Mouse (Mus musculus) forebrain, embryonic 12.5 days (tissue): Measurements from ENCODE around the gene Gm28374. TPM values are rescaled to one million over a fixed set of nuclear protein-coding genes. Genes with fewer than 3 reads are reported as not detected.

Experiments used
- ATAC-seq: fragments of 200-750 bp; cut with Nextera tagmentation; 2 replicates; pipeline ENCODE4 v1.8.0; 2017; ENCODE audit warnings: moderate TSS enrichment; ENCODE audit not compliant: low FRiP score
- H3K27ac ChIP-seq: fragments of 300-500 bp; sonication (generic); 2 replicates; pipeline ENCODE4 v1.5.1; 2016; ENCODE audit warnings: mild to moderate bottlenecking
- H3K27me3 ChIP-seq: fragments of 300-500 bp; sonication (generic); 2 replicates; pipeline ENCODE4 v1.6.1; 2016; ENCODE audit warnings: mild to moderate bottlenecking
- H3K36me3 ChIP-seq: fragments of 300-500 bp; sonication (generic); replicated peaks from 2 replicates; pipeline ENCODE4 v1.6.1; 2016; ENCODE audit warnings: mild to moderate bottlenecking
- H3K4me1 ChIP-seq: fragments of 300-500 bp; sonication (generic); 2 replicates; pipeline ENCODE4 v1.6.1; 2016
- H3K4me2 ChIP-seq: fragments of 300-500 bp; sonication (generic); 2 replicates; pipeline ENCODE4 v1.6.1; 2016; ENCODE audit warnings: mild to moderate bottlenecking, moderate library complexity
- H3K4me3 ChIP-seq: fragments of 300-500 bp; sonication (generic); replicated peaks from 2 replicates; pipeline ENCODE4 v1.5.1; 2016; ENCODE audit warnings: mild to moderate bottlenecking
- H3K9ac ChIP-seq: fragments of 300-500 bp; sonication (generic); 2 replicates; pipeline ENCODE4 v1.6.1; 2016; ENCODE audit warnings: mild to moderate bottlenecking
- H3K9me3 ChIP-seq: fragments of 300-500 bp; sonication (generic); 2 replicates; pipeline ENCODE4 v1.6.1; 2016
- WGBS: fragments of 180-500 bp; shearing (Covaris S2); methylation state at CpG from one replicate; pipeline ENCODE4 v1.1.7; 2016; 5-methylcytosine and 5-hydroxymethylcytosine counted together
- polyA plus RNA-seq: library from polyadenylated mRNA; unstranded; fragments of >200 nt; fragmentation: Nextera tagmentation; extraction: Ambion mirVana; gene quantifications from 2 replicates; pipeline ENCODE4 v1.2.1, GENCODE M21; 2016

The Gm28374 gene
- polyA plus RNA-seq, 1 experiment from 2014 or later = 2.0 TPM

- peak within 1 kb of the TSS; percentile 82 for H3K4me2 ChIP-seq
- H3K27ac ChIP-seq = peak within 1 kb of the TSS; percentile 86
- H3K27me3 ChIP-seq = no peaks in the 10 kb centered on the region
- no peaks in the 10 kb centered on the region for H3K9me3 ChIP-seq
- H3K4me1 ChIP-seq = peaks cover 15% of the 10 kb centered on the region
- peaks cover 32% of the 10 kb centered on the region for H3K36me3 ChIP-seq
- peak; percentile 92 for ATAC-seq
- H3K9ac ChIP-seq = peak within 1 kb of the TSS; percentile 74
- WGBS = under 1% methylated on average over 33 of the region's 33 CpGs
- peak within 1 kb of the TSS; percentile 75 for H3K4me3 ChIP-seq
These were observed 5.3 kb downstream of the Gm28374 start, which contains the start of gene Vps51 for GRCm38 (mm10) chr19:6076564-6077393. Gene Vps51 (minus strand): TSS chr19:6077231.

GRCm38 (mm10) chr19:6073889-6074288 is 8.2 kb downstream of the Gm28374 start:
- H3K27me3 ChIP-seq = no peaks in the 10 kb centered on the region
- H3K4me1 ChIP-seq = peaks cover 15% of the 10 kb centered on the region
- H3K27ac ChIP-seq = no peak overlapping the region
- H3K9me3 ChIP-seq = no peaks in the 10 kb centered on the region
- 90% methylated on average over 5 of the region's 5 CpGs for WGBS
- H3K9ac ChIP-seq = no peak overlapping the region
- no peak for ATAC-seq
- no peak overlapping the region for H3K4me2 ChIP-seq
- no peak overlapping the region for H3K4me3 ChIP-seq
- peaks cover 39% of the 10 kb centered on the region for H3K36me3 ChIP-seq

GRCm38 (mm10) chr19:6071261-6071660 is 10.8 kb downstream of the Gm28374 start:
- H3K27me3 ChIP-seq = no peaks in the 10 kb centered on the region
- H3K9ac ChIP-seq = no peak overlapping the region
- ATAC-seq = no peak
- H3K4me2 ChIP-seq = no peak overlapping the region
- no peak overlapping the region for H3K27ac ChIP-seq
- WGBS = 97% methylated on average over 19 of the region's 19 CpGs
- H3K4me3 ChIP-seq = no peak overlapping the region
- no peaks in the 10 kb centered on the region for H3K9me3 ChIP-seq
- H3K4me1 ChIP-seq = peaks cover 26% of the 10 kb centered on the region
- H3K36me3 ChIP-seq = peaks cover 42% of the 10 kb centered on the region

- no peak overlapping the region for H3K9ac ChIP-seq
- no peak for ATAC-seq
- no peak overlapping the region for H3K4me2 ChIP-seq
- H3K9me3 ChIP-seq = no peaks in the 10 kb centered on the region
- H3K27me3 ChIP-seq = no peaks in the 10 kb centered on the region
- peaks cover 42% of the 10 kb centered on the region for H3K36me3 ChIP-seq
- H3K4me1 ChIP-seq = peaks cover 24% of the 10 kb centered on the region
- no peak overlapping the region for H3K27ac ChIP-seq
- H3K4me3 ChIP-seq = no peak overlapping the region
- WGBS = 89% methylated on average over 31 of the region's 31 CpGs
These were observed 11.3 kb downstream of the Gm28374 start for GRCm38 (mm10) chr19:6070571-6071250.

- Histone ChIP-seq H3K27me3 (no peaks in the 10 kb centered on the region), H3K4me3 (no peak overlapping the region), H3K36me3 (peaks cover 38% of the 10 kb centered on the region), H3K4me1 (peaks cover 24% of the 10 kb centered on the region), H3K27ac (no peak overlapping the region), H3K9me3 (no peaks in the 10 kb centered on the region), H3K9ac (no peak overlapping the region), H3K4me2 (no peak overlapping the region)
- no peak for ATAC-seq
- WGBS = 89% methylated on average over 10 of the region's 10 CpGs
These were observed 12.2 kb downstream of the Gm28374 start for GRCm38 (mm10) chr19:6069851-6070250.

GRCm38 (mm10) chr19:6068951-6069350 is 13.1 kb downstream of the Gm28374 start:
- peaks cover 35% of the 10 kb centered on the region for H3K36me3 ChIP-seq
- H3K4me3 ChIP-seq = no peak overlapping the region
- 79% methylated on average over 4 of the region's 4 CpGs for WGBS

GRCm38 (mm10) chr19:6067724-6068415 is 14.2 kb downstream of the Gm28374 start, which contains the start of gene Tm7sf2:
Gene Tm7sf2 (minus strand): TSS chr19:6068373.
- no peaks in the 10 kb centered on the region for H3K27me3 ChIP-seq
- WGBS = 8% methylated on average over 33 of the region's 33 CpGs
- H3K9me3 ChIP-seq = no peaks in the 10 kb centered on the region
- peak within 1 kb of the TSS; percentile 89 for H3K27ac ChIP-seq
- peaks cover 36% of the 10 kb centered on the region for H3K36me3 ChIP-seq
- peak within 1 kb of the TSS; percentile 72 for H3K9ac ChIP-seq
- H3K4me3 ChIP-seq = peak within 1 kb of the TSS; percentile 56
- H3K4me2 ChIP-seq = peak within 1 kb of the TSS; percentile 94
- peak; percentile 94 for ATAC-seq
- H3K4me1 ChIP-seq = peaks cover 27% of the 10 kb centered on the region

More at GRCm38 (mm10) chr19:6068951-6069350, 13.1 kb downstream of the Gm28374 start:
- Histone ChIP-seq H3K27me3 (no peaks in the 10 kb centered on the region), H3K9ac (no peak overlapping the region), H3K27ac (no peak overlapping the region), H3K9me3 (no peaks in the 10 kb centered on the region), H3K4me2 (no peak overlapping the region), H3K4me1 (peaks cover 24% of the 10 kb centered on the region)
- ATAC-seq = no peak

- Histone ChIP-seq H3K36me3 (peaks cover 37% of the 10 kb centered on the region), H3K9ac (peak overlapping the region; percentile 72), H3K27ac (peak overlapping the region; percentile 89), H3K4me1 (peaks cover 34% of the 10 kb centered on the region), H3K4me3 (peak overlapping the region; percentile 56), H3K4me2 (peak overlapping the region; percentile 94), H3K9me3 (no peaks in the 10 kb centered on the region), H3K27me3 (no peaks in the 10 kb centered on the region)
- peak; percentile 76 for ATAC-seq
- WGBS = under 1% methylated on average over 30 of the region's 30 CpGs
These were observed 14.9 kb downstream of the Gm28374 start for GRCm38 (mm10) chr19:6067011-6067723.

GRCm38 (mm10) chr19:6066571-6066970 is 15.5 kb downstream of the Gm28374 start:
- Histone ChIP-seq H3K9ac (peak overlapping the region; percentile 72), H3K4me1 (peaks cover 40% of the 10 kb centered on the region), H3K9me3 (no peaks in the 10 kb centered on the region), H3K4me2 (peak overlapping the region; percentile 94), H3K27ac (peak overlapping the region; percentile 89), H3K4me3 (peak overlapping the region; percentile 56), H3K36me3 (peaks cover 36% of the 10 kb centered on the region), H3K27me3 (no peaks in the 10 kb centered on the region)
- WGBS = 41% methylated on average over 5 of the region's 5 CpGs
- ATAC-seq = no peak; the same call in 1 of the 2 replicates

GRCm38 (mm10) chr19:6063081-6063480 is 19.0 kb downstream of the Gm28374 start:
- ATAC-seq = no peak
- 0 out of 2 replicates have a peak overlapping the region, but pooled peaks have one; percentile 98 for H3K9ac ChIP-seq
- no peak overlapping the region for H3K4me3 ChIP-seq
- H3K4me1 ChIP-seq = peaks cover 50% of the 10 kb centered on the region
- 85% methylated on average over 6 of the region's 6 CpGs for WGBS
- peak overlapping the region; percentile 19 for H3K4me2 ChIP-seq
- H3K27ac ChIP-seq = no peak overlapping the region
- H3K9me3 ChIP-seq = no peaks in the 10 kb centered on the region
- peaks cover 22% of the 10 kb centered on the region for H3K36me3 ChIP-seq
- H3K27me3 ChIP-seq = no peaks in the 10 kb centered on the region

- Histone ChIP-seq H3K36me3 (peaks cover 22% of the 10 kb centered on the region), H3K9me3 (no peaks in the 10 kb centered on the region), H3K4me3 (peak overlapping the region; percentile 89), H3K4me1 (peaks cover 44% of the 10 kb centered on the region), H3K9ac (peak overlapping the region; percentile 98), H3K27ac (peak overlapping the region; percentile 97; the same call in 1 of the 2 replicates), H3K4me2 (peak overlapping the region; percentile 100), H3K27me3 (no peaks in the 10 kb centered on the region)
- 80% methylated on average over 5 of the region's 5 CpGs for WGBS
- no peak for ATAC-seq
These were observed 19.6 kb downstream of the Gm28374 start for GRCm38 (mm10) chr19:6062418-6062817.
